Mouse (Mus musculus) T-helper 17 cell (primary cell): ENCODE measurements at regions not wholly inside any gene's neighbourhood (a gene's known extent, or its start where the extent isn't known, plus 50 kb on each side); places are given as distances from the start of the nearest gene placed in this dataset.
"Not testable (repeated sequence)": the region's sequence is repeated elsewhere in the genome, so short reads cannot be mapped to it uniquely, and the experiment has no call there.

ENCODE experiments used
- in situ Hi-C, 2 experiments: fragments of 300-600 bp; cut with MboI, MseI; formaldehyde crosslinking; loops; 1 replicate in 1 of 2; 2 replicates in 1 of 2; pipeline ENCODE4 v1.15.1; 2025; ENCODE audit warnings: high pct_unique_total_duplicates in 2 of 2

- in situ Hi-C loops = no loop called here
Observed at GRCm38 (mm10) chr1:141716953-141717352, 1471.0 kb downstream of the Kcnt2 start.

- in situ Hi-C loops = no loop called here
Observed at GRCm38 (mm10) chr1:141717510-141717909, 1471.6 kb downstream of the Kcnt2 start.

GRCm38 (mm10) chr1:141741299-141741698, 1495.3 kb downstream of the Kcnt2 start:
- in situ Hi-C loops = no loop called here

- in situ Hi-C loops = loop anchor here in 1 of 2 experiments (25.0 kb wide), 1 partner anchor 1686 kb away; no protein-coding TSS in a partner anchor
Observed at GRCm38 (mm10) chr1:141776059-141776458, 1530.1 kb downstream of the Kcnt2 start.

- in situ Hi-C loops = loop anchor here in 1 of 2 experiments (25.0 kb wide), 1 partner anchor 1679 kb away; no protein-coding TSS in a partner anchor
Observed at GRCm38 (mm10) chr1:141783367-141783766, 1537.4 kb downstream of the Kcnt2 start.

GRCm38 (mm10) chr1:141813315-141814158, 1567.6 kb downstream of the Kcnt2 start:
- in situ Hi-C loops = no loop called here

- in situ Hi-C loops = no loop called here
Observed at GRCm38 (mm10) chr1:141831444-141831843, 1585.5 kb downstream of the Kcnt2 start.

- in situ Hi-C loops = no loop called here
Observed at GRCm38 (mm10) chr1:141842547-141842946, 1596.6 kb downstream of the Kcnt2 start.

GRCm38 (mm10) chr1:141853841-141854240, 1607.9 kb downstream of the Kcnt2 start:
- in situ Hi-C loops = not testable (repeated sequence)

GRCm38 (mm10) chr1:141884356-141884755, 1638.4 kb downstream of the Kcnt2 start:
- in situ Hi-C loops = no loop called here

GRCm38 (mm10) chr1:141897924-141898455, 1652.0 kb downstream of the Kcnt2 start:
- in situ Hi-C loops = no loop called here

GRCm38 (mm10) chr1:141911714-141912398, 1665.9 kb downstream of the Kcnt2 start:
- in situ Hi-C loops = no loop called here

- in situ Hi-C loops = no loop called here
Observed at GRCm38 (mm10) chr1:141926194-141926593, 1680.2 kb downstream of the Kcnt2 start.

GRCm38 (mm10) chr1:141926804-141927203, 1680.8 kb downstream of the Kcnt2 start:
- in situ Hi-C loops = no loop called here

GRCm38 (mm10) chr1:141948055-141948454, 1692.4 kb upstream of the B3galt2 start:
- in situ Hi-C loops = no loop called here

GRCm38 (mm10) chr1:141954323-141954867, 1686.1 kb upstream of the B3galt2 start:
- in situ Hi-C loops = no loop called here

GRCm38 (mm10) chr1:141961743-141962142, 1678.7 kb upstream of the B3galt2 start:
- in situ Hi-C loops = no loop called here

GRCm38 (mm10) chr1:141968133-141968532, 1672.3 kb upstream of the B3galt2 start:
- in situ Hi-C loops = no loop called here

- in situ Hi-C loops = no loop called here
Observed at GRCm38 (mm10) chr1:141974329-141974728, 1666.1 kb upstream of the B3galt2 start.

GRCm38 (mm10) chr1:141999769-142000168, 1640.7 kb upstream of the B3galt2 start:
- in situ Hi-C loops = loop anchor here in 1 of 2 experiments (25.0 kb wide), 1 partner anchor 1463 kb away; no protein-coding TSS in a partner anchor

GRCm38 (mm10) chr1:142000335-142000734, 1640.1 kb upstream of the B3galt2 start:
- in situ Hi-C loops = no loop called here

- in situ Hi-C loops = no loop called here
Observed at GRCm38 (mm10) chr1:142006316-142006715, 1634.1 kb upstream of the B3galt2 start.
